Mouse (Mus musculus): ENCODE results near the gene Ubtf. TPM values are rescaled to one million over a fixed set of nuclear protein-coding genes. Genes with fewer than 3 reads are reported as not detected.

The Ubtf gene
- total RNA-seq, 4 experiments from 2014 or later = 106 to 122 (median 120) TPM

- DNase-seq (ENCODE audit: low spot score in 2 of 2) = no peak
These were observed 28.1 kb upstream of the Ubtf start for GRCm38 (mm10) chr11:102347683-102348082.

- DNase-seq (ENCODE audit: low spot score in 2 of 2) = no peak
These were observed 27.4 kb upstream of the Ubtf start for GRCm38 (mm10) chr11:102346926-102347325.

- no peak for DNase-seq (ENCODE audit: low spot score in 2 of 2)
These were observed 24.9 kb upstream of the Ubtf start for GRCm38 (mm10) chr11:102344458-102344857.

- DNase-seq (ENCODE audit: low spot score in 2 of 2) = no peak
These were observed 23.2 kb upstream of the Ubtf start for GRCm38 (mm10) chr11:102342742-102343141.

- no peak for DNase-seq (ENCODE audit: low spot score in 2 of 2)
These were observed 21.6 kb upstream of the Ubtf start for GRCm38 (mm10) chr11:102341101-102341500.

- no peak for DNase-seq (ENCODE audit: low spot score in 2 of 2)
These were observed 20.1 kb upstream of the Ubtf start for GRCm38 (mm10) chr11:102339624-102340023.

GRCm38 (mm10) chr11:102339195-102339594, 19.7 kb upstream of the Ubtf start:
- no peak for DNase-seq (ENCODE audit: low spot score in 2 of 2)

- no peak for DNase-seq (ENCODE audit: low spot score in 2 of 2)
These were observed 19.0 kb upstream of the Ubtf start for GRCm38 (mm10) chr11:102338561-102338960.

GRCm38 (mm10) chr11:102337921-102338320, 18.4 kb upstream of the Ubtf start:
- no peak for DNase-seq (ENCODE audit: low spot score in 2 of 2)

- no peak for DNase-seq (ENCODE audit: low spot score in 2 of 2)
These were observed 16.6 kb upstream of the Ubtf start for GRCm38 (mm10) chr11:102336191-102336590.

GRCm38 (mm10) chr11:102334973-102335700, 15.6 kb upstream of the Ubtf start:
- DNase-seq (ENCODE audit: low spot score in 2 of 2) = no peak

- no peak for DNase-seq (ENCODE audit: low spot score in 2 of 2)
These were observed 14.5 kb upstream of the Ubtf start for GRCm38 (mm10) chr11:102334010-102334409.

GRCm38 (mm10) chr11:102333061-102333460, 13.5 kb upstream of the Ubtf start:
- no peak for DNase-seq (ENCODE audit: low spot score in 2 of 2)

- no peak for DNase-seq (ENCODE audit: low spot score in 2 of 2)
These were observed 12.3 kb upstream of the Ubtf start for GRCm38 (mm10) chr11:102331806-102332205.

GRCm38 (mm10) chr11:102330039-102330438, 10.5 kb upstream of the Ubtf start:
- no peak for DNase-seq (ENCODE audit: low spot score in 2 of 2)

GRCm38 (mm10) chr11:102329518-102329917, 10.0 kb upstream of the Ubtf start:
- no peak for DNase-seq (ENCODE audit: low spot score in 2 of 2)

GRCm38 (mm10) chr11:102327839-102328238, 8.3 kb upstream of the Ubtf start:
- DNase-seq (ENCODE audit: low spot score in 2 of 2) = no peak

- no peak for DNase-seq (ENCODE audit: low spot score in 2 of 2)
These were observed 7.7 kb upstream of the Ubtf start for GRCm38 (mm10) chr11:102327250-102327649.

GRCm38 (mm10) chr11:102323516-102323915, 4.0 kb upstream of the Ubtf start:
- no peak for DNase-seq (ENCODE audit: low spot score in 2 of 2)

- no peak for DNase-seq (ENCODE audit: low spot score in 2 of 2)
These were observed 2.4 kb upstream of the Ubtf start for GRCm38 (mm10) chr11:102321931-102322330.

- DNase-seq (ENCODE audit: low spot score in 2 of 2) = peak; percentile 76 to 81
These were observed 1.1 kb upstream of the Ubtf start for GRCm38 (mm10) chr11:102320686-102321005.

GRCm38 (mm10) chr11:102319941-102320685, 571 bp upstream of the Ubtf start:
- peak; percentile 90 to 91 for DNase-seq (ENCODE audit: low spot score in 2 of 2)

Measured in layer of hippocampus, adult 8-10 months (tissue).